Mouse (Mus musculus) gastrocnemius, adult 2 months (tissue): ENCODE results near the gene Exosc6. TPM values are rescaled to one million over a fixed set of nuclear protein-coding genes. Genes with fewer than 3 reads are reported as not detected.

ENCODE experiments used
- DNase-seq: peaks from one replicate; pipeline ENCODE4 v3.0.0; 2022
- H3K27ac ChIP-seq: fragments of 200-600 bp; 2 replicates; pipeline ENCODE4 v1.8.1; 2022; ENCODE audit warnings: mild to moderate bottlenecking
- H3K4me3 ChIP-seq: fragments of 200-600 bp; 2 replicates; pipeline ENCODE4 v1.8.1; 2022; ENCODE audit warnings: mild to moderate bottlenecking, moderate library complexity
- CTCF ChIP-seq: fragments of 200-600 bp; IDR thresholded peaks from 2 replicates; pipeline ENCODE4 v1.8.1; 2022; ENCODE audit warnings: antibody characterized with exemption, mild to moderate bottlenecking, moderate library complexity
- intact Hi-C: fragments of 180-260 bp; cut with DNase I; formaldehyde crosslinking; loops from one replicate; pipeline ENCODE4 v1.15.1; 2025
- total RNA-seq, 2 experiments: library from RNA; stranded (reverse); gene quantifications; 2 replicates each; pipeline ENCODE4 v1.2.3; 2021

Gene Exosc6
- total RNA-seq, 2 experiments from 2014 or later: not detected

DNA sequence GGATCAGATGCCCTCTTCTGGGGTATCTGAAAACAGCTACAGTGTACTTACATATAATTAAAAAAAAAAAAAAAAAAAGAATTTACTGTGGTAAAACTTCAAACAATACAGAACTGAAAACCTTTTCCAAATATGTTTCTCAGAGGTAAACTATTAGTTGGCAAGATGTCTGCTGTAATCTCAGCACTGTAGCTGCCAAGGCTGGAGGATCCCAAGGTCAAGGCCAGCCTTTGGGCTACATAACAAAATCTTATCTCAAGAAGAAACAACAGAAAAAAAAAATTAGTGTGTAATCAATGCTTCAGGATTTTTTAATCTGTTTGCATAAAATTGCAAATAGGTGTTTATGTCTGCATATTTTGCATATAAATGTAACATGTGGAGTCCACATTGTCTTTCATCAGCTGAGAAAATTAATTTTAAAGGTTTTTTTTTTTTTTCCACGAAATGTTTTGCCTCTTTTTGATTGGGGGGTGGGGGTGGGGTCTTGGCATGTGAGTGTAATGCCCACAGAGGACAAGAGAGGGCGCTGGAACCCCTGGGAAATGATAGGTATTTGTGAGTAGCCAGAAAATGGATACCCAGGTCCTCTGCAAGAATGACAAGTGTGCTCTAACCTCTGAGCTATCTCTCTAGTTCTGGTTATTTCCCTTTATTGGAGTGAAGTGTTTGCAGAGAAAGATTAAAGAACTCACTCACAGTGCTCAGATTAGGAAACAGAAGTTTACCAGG is 12.0 kb upstream of the Exosc6 start:
- H3K27ac ChIP-seq: no peak overlapping the region
- intact Hi-C loops: no loop called here
- TF ChIP-seq CTCF: peak; percentile 50
- no peak for DNase-seq
- no peak overlapping the region for H3K4me3 ChIP-seq

DNA sequence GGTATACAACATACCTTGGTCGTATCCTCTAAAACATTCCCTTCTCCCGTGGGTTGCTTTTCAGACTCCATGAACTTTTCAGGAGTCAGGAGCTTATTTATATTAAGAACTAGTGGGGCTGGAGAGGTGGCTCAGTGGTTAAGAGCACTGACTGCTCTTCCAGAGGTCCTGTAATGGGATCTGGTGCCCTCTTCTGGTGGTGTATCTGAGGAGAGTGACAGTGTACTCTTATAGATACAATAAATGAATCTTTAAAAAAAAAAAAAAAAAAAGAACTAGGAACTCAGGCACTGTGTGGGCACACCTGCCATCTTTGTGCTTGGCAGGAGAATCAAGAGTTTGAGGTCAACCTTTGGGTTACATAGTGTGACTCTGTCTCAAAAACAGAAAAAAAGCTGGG is 7.4 kb upstream of the Exosc6 start:
- Histone ChIP-seq H3K27ac (no peak overlapping the region), H3K4me3 (no peak overlapping the region)
- 0 out of 2 replicates have a peak, but pooled peaks have one; percentile 18 for TF ChIP-seq CTCF
- intact Hi-C loops: no loop called here
- no peak for DNase-seq

DNA sequence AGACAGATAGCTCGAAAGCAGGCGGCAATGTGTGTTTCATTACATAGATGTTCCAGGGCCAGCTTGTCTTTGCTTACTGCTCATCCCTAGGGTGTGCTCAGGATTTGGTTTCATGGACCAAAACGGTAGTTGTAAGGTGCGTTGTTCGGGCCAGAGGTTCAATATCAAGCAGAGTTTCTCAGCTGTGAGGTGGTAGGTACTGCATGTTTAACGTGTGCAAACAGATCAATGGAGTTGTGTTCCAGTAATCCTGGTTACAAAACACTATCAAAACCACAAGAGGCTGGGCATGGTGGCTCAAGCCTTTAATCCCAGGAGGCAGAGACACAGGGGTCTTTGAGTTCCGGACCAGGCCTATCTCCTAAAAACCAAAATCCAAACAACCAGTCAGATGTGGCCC is 7.0 kb upstream of the Exosc6 start:
- no peak for DNase-seq
- Histone ChIP-seq H3K4me3 (no peak overlapping the region), H3K27ac (no peak overlapping the region)
- intact Hi-C loops: no loop called here
- no peak for TF ChIP-seq CTCF

DNA sequence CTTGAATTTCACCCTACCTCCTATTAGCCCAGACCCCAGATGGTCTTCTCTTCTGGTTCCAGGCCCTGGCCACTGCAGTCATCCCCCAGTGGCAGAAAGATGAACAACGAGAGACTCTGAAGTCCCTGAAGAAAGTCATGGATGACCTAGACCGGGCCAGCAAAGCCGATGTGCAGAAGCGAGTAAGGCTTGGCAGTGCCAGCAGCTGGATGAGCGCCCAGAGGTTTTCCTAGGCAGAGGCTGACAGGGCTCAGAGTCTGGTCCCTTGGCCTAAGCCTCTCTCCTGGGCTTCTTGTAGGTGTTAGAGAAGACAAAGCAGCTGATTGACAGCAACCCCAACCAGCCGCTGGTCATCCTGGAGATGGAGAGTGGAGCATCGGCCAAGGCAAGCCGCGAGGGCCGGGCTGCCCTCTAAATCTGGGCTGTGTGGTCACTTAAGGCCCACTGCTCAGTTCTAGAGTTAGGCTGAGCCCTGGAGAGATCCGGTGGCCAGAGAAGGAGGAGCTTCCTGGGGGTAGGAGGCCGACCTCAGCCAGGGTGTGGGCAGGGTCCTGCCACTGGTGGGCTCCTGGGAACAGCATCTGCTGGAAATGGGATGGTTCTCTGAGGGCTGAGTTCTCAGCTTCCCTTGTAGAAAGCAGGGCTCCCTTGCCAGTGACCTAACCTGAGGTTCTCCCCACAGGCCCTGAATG is 2.2 kb upstream of the Exosc6 start:
- DNase-seq: peak; percentile 81
- Histone ChIP-seq H3K27ac (no peak overlapping the region), H3K4me3 (no peak overlapping the region)
- intact Hi-C loops: no loop called here
- TF ChIP-seq CTCF: no peak

DNA sequence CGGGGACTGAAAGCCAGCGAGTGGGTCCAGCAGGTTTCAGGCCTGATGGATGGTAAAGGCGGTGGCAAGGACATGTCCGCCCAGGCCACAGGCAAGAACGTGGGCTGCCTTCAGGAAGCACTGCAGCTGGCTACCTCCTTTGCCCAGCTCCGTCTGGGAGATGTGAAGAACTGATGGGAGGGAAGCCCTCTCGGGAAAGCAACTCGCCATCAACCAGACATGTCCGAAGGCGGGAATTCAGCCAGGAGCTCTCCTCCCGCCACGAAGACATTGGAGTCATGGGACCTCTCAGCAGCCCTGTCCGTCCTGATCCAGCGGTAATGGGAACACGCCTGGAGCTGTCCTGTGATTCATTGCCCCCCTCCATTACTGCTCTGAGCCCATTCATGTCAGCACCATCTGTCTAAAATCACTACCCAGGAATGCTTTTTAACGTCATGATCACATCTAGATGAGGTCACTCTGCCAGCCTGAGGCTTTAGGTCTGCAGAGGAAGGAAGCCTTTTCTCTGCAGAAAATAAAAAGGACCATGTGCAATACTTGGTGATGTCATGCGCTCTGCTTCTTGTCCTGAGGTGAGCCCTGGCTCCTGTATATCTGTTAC is 1.0 kb upstream of the Exosc6 start:
- no peak for DNase-seq
- no peak overlapping the region for H3K27ac ChIP-seq
- intact Hi-C loops: loop anchor here (5.0 kb wide), 1 partner anchor 37 kb away; the partner anchor contains the start of genes Clec18a and Pdpr
- H3K4me3 ChIP-seq: no peak overlapping the region
- no peak for TF ChIP-seq CTCF

DNA sequence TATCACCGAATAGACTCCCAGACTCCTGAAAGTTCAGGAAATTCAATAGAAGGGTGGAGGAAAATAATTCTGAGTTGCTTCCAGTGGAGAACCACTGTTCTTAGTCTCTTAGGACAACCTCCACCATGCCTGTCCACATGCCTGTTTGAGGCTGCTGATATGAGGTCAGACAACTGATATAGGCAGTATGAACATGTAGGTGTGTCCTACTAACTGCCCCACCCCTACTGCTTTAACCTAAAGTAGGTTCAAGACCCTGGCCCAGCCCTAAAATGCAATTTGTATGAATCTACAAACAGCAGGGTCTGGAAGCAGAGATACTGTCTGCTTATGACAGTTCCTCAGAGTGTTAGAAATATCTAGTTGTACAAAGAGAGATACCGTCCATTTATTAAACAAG is 478 bp upstream of the Exosc6 start:
- Histone ChIP-seq H3K27ac (no peak overlapping the region), H3K4me3 (peak overlapping the region; percentile 84; the same call in 1 of the 2 replicates)
- no peak for DNase-seq
- intact Hi-C loops: loop anchor here (5.0 kb wide), 1 partner anchor 37 kb away; the partner anchor contains the start of genes Clec18a and Pdpr
- TF ChIP-seq CTCF: no peak

DNA sequence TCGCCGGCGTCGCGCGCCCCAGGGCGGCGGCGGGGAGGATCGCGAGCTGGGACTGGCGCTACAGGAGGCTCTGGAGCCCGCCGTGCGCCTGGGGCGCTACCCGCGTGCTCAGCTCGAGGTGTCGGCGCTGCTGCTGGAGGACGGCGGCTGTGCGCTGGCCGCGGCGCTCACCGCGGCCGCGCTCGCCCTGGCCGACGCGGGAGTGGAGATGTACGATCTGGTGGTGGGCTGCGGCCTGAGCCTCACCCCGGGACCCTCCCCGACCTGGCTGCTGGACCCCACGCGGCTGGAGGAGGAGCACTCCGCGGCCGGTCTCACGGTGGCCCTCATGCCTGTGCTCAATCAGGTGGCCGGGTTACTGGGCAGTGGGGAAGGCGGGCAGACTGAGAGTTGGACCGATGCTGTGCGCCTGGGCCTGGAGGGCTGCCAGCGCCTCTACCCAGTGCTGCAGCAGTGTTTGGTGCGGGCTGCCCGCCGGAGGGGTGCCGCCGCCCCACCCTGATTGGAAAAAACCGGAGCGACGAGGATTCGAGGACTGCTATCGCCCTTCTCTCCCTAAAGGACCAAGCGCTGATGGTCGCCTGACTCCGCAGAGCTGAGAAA is 653 bp downstream of the Exosc6 start:
- DNase-seq: peak; percentile 56
- Histone ChIP-seq H3K27ac (peak overlapping the region; percentile 86), H3K4me3 (peak overlapping the region; percentile 84)
- intact Hi-C loops: loop anchor here (5.0 kb wide), 1 partner anchor 36 kb away; the partner anchor contains the start of genes Clec18a and Pdpr
- TF ChIP-seq CTCF: no peak

DNA sequence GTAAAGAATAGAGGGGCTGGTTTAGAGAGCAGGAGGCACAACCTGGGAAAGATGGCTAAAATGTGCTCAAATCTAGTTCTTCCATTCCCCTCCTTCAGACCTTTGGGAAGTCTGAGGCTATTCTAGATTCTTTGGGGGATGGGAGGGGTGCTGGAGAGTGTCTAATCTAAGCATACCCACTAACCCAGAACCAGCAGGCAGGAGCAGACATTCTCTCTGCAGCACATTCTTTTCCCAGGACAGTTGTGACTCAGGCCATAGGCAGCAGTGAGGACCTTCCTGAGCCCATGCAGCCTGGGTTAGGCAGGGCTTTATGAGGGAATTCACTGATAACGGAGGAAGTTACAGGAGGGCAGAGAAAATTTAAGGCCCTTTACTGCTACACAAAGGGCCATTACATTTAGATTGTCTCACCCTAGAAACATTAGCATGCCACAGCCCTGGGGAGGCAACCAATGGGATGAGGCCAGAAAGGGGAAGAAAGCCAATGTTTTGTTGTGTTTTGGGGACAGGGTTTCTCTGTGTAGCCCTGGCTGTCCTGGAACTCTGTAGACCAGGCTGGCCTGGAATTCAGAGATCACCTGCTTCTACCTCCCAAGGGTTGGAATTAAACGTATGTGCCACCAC is 2.9 kb downstream of the Exosc6 start:
- Histone ChIP-seq H3K27ac (no peak overlapping the region), H3K4me3 (no peak overlapping the region)
- no peak for TF ChIP-seq CTCF
- no peak for DNase-seq
- intact Hi-C loops: loop anchor here (5.0 kb wide), 1 partner anchor 33 kb away; the partner anchor contains the start of genes Clec18a and Pdpr

DNA sequence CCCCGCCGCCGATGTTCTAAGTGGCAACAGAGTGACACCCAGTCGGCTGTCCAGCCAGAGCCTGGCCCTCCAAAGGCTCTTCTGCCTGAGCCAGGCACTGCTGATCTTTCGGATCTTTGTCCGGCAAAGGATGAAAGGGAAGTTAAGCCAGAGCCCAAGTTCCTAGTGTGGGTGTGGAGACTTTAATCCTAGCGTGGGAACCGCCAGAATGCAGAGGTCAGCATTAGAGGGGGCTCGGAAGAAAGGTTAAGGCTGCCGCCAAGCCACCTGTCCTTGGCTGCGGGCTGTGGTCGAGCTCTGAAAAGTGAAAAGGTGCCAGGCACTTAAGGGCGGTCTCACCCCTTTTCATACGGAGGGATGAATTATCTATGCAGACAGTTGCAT is 5.5 kb downstream of the Exosc6 start:
- Histone ChIP-seq H3K27ac (peak overlapping the region; percentile 29; the same call in 1 of the 2 replicates), H3K4me3 (peak overlapping the region; percentile 77)
- intact Hi-C loops: no loop called here
- TF ChIP-seq CTCF: no peak
- no peak for DNase-seq

DNA sequence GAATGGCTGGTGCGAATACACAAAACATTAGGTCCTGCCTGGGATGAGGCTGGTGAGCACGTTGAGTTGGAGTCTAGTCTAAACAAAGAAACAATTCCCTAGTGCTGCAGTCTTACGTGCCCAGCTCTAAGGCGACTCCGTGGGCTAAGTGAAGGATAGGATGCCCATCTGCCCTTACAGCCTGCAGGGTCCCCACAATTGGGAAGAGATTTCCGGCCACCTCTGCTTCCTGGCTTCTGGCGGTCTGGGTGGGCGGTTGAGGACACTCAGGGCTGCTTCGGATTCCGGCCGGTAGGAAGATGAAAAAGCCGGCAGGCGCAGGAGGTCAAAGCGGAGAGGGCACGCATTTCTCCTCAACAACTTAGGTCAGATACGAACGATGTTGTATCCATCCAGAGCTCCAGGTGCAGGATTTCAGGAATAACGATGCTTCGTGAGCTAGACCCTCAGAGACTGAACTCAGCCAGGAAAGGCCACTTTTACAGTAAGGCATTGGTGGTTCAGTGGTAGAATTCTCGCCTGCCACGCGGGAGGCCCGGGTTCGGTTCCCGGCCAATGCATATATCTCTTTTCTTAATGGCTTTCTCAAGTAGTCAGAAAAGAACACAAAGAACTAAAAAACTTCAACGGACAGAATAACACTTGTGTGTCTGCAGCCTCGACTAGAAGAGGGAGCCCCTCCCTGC is 6.1 kb downstream of the Exosc6 start:
- intact Hi-C loops: no loop called here
- Histone ChIP-seq H3K4me3 (peak overlapping the region; percentile 77), H3K27ac (0 out of 2 replicates have a peak overlapping the region, but pooled peaks have one; percentile 29)
- TF ChIP-seq CTCF: no peak
- peak; percentile 82 for DNase-seq

DNA sequence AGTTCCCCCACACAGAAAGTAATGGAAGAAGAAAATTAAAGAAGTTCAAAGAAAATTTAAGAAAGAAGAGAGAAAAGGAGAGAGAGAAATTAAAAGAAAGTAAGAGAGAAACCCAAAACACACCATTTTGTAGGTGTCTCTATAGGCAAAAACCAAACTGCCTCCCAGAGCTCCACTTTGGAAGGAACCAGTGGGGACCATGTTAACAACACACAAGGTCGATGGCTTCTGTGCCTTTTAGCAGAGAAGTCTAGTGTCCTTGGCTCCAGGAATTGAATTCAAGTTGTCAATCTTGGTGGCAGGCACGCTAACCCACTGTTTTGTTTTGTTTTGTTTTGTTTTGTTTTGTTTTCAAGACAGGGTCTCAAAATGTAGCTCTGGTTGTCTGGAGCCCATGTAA is 6.8 kb downstream of the Exosc6 start:
- intact Hi-C loops: no loop called here
- no peak overlapping the region for H3K27ac ChIP-seq
- no peak for DNase-seq
- H3K4me3 ChIP-seq: peak overlapping the region; percentile 77
- TF ChIP-seq CTCF: no peak

DNA sequence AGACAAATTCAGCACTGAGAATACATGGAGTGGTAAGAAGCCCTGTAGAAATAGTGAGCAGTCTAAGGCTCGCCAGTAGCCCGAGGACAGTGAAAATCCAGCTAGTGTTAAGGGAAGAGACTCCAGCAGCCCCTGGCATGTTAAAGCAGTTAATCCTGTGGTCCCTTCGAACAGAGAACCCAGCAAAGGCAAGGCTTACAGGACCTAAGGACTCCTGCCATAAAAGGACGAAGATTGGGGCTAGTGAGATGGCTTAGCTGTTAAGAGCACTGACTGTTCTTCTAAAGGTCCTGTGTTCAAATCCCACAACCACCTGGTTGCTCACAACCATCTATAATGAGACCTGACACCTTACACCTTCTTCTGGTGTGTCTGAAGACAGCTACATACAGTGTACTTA is 10.2 kb downstream of the Exosc6 start:
- DNase-seq: no peak
- intact Hi-C loops: no loop called here
- TF ChIP-seq CTCF: no peak
- Histone ChIP-seq H3K27ac (no peak overlapping the region), H3K4me3 (no peak overlapping the region)
